In genomic region chr10:89551657-89552056, GRCm38 (mm10) we compare ENCODE assay signal across 24 mouse cellular contexts. TPM values are rescaled to one million over a fixed set of nuclear protein-coding genes. Genes with fewer than 3 reads are reported as not detected.
DNase-seq lines count a peak whose midpoint lies in the region; ATAC-seq and TF ChIP-seq lines count a peak whose summit lies in the region.
"Had no signal": no experiment of that assay in that cellular context is flagged by ENCODE, and none has a peak within 500 bp of the region (broad histone marks: within the 10 kb centered on the region; RNA-seq: fewer than 3 reads in every experiment).

No protein-coding gene starts in this region.

- no peak overlapping the region for H3K9ac ChIP-seq in forebrain, embryonic 14.5 days (ENCODE audit: low read length)
- no peak overlapping the region for H3K9ac ChIP-seq in forebrain, embryonic 12.5 days
- H3K9ac ChIP-seq: hindbrain, embryonic 15.5 days; limb, embryonic 12.5 days; liver, embryonic 12.5 days; midbrain, embryonic 15.5 days; neural tube, embryonic 15.5 days had no signal

- DNase-seq in forebrain, embryonic 14.5 days (ENCODE audit: low spot score) = peak; percentile 38
- peak; percentile 12 to 42 for DNase-seq in left cerebral cortex, postnatal 14 days (ENCODE audit: low spot score in 2 of 2)
- DNase-seq in left cerebral cortex, adult 8-10 months (ENCODE audit: low spot score in 2 of 2) = no peak
- peak; percentile 30 for DNase-seq in brain, embryonic 14.5 days (ENCODE audit: low read depth)
- DNase-seq in skeletal muscle tissue, adult 2 months (ENCODE audit: low read depth, low spot score) = peak; percentile 13
- DNase-seq in yolk sac, embryonic 10.5 days (ENCODE audit: low spot score) = no peak
- DNase-seq: cerebellum, adult 18-20 months; cerebellum, postnatal 25 days; embryo, embryonic 11 days; heart, postnatal 4 days; kidney, adult 18-20 months; kidney, postnatal 10 days; lung, adult 2 months; thymus, postnatal 14 days had no signal

- ATAC-seq in forebrain, embryonic 14.5 days = no peak
- no peak for ATAC-seq in forebrain, embryonic 12.5 days (ENCODE audit: low FRiP score)
- ATAC-seq: activated CD4-positive, CD25-positive, alpha-beta regulatory T cell, adult 4 months; liver, embryonic 12.5 days; midbrain, embryonic 15.5 days had no signal

- H3K27me3 ChIP-seq in forebrain, embryonic 14.5 days (replicated peaks; ENCODE audit: control insufficient read depth, insufficient read depth, low read length) = no peaks in the 10 kb centered on the region
- H3K27me3 ChIP-seq in forebrain, embryonic 12.5 days = no peaks in the 10 kb centered on the region
- H3K27me3 ChIP-seq: hindbrain, embryonic 15.5 days; limb, embryonic 12.5 days; liver, embryonic 12.5 days; megakaryocyte, embryonic 14.5 days; midbrain, embryonic 15.5 days; neural tube, embryonic 15.5 days had no signal

- no peak overlapping the region for H3K4me2 ChIP-seq in forebrain, embryonic 14.5 days (ENCODE audit: low read length)
- H3K4me2 ChIP-seq in forebrain, embryonic 12.5 days = no peak overlapping the region
- H3K4me2 ChIP-seq: hindbrain, embryonic 15.5 days; limb, embryonic 12.5 days; liver, embryonic 12.5 days; midbrain, embryonic 15.5 days; neural tube, embryonic 15.5 days had no signal

- H3K27ac ChIP-seq in forebrain, embryonic 14.5 days (ENCODE audit: low read depth, low read length) = no peak overlapping the region
- H3K27ac ChIP-seq in forebrain, embryonic 12.5 days = no peak overlapping the region
- H3K27ac ChIP-seq: hindbrain, embryonic 15.5 days; layer of hippocampus, adult 2 months; limb, embryonic 12.5 days; liver, embryonic 12.5 days; midbrain, embryonic 15.5 days; neural tube, embryonic 15.5 days had no signal

- H3K36me3 ChIP-seq in forebrain, embryonic 14.5 days (ENCODE audit: control insufficient read depth, insufficient read depth, low read length) = no peaks in the 10 kb centered on the region
- H3K36me3 ChIP-seq in forebrain, embryonic 12.5 days (replicated peaks) = no peaks in the 10 kb centered on the region
- H3K36me3 ChIP-seq: hindbrain, embryonic 15.5 days; limb, embryonic 12.5 days; liver, embryonic 12.5 days; midbrain, embryonic 15.5 days; neural tube, embryonic 15.5 days had no signal

- 77% methylated on average over 4 of the region's 4 CpGs for WGBS in forebrain, embryonic 14.5 days
- 93% methylated on average over 4 of the region's 4 CpGs for WGBS in forebrain, embryonic 12.5 days

- TF ChIP-seq CTCF in brain, embryonic 14.5 days (IDR thresholded peaks at IDR 0.05; ENCODE audit: borderline replicate concordance, extremely low read depth, insufficient read depth, insufficient read length) = no peak

- no peaks in the 10 kb centered on the region for H3K4me1 ChIP-seq in forebrain, embryonic 14.5 days (ENCODE audit: control insufficient read depth, insufficient read depth, low read length)
- H3K4me1 ChIP-seq in forebrain, embryonic 12.5 days = no peaks in the 10 kb centered on the region
- H3K4me1 ChIP-seq: hindbrain, embryonic 15.5 days; limb, embryonic 12.5 days; liver, embryonic 12.5 days; midbrain, embryonic 15.5 days had no signal

- no peak for TF ChIP-seq POLR2A in brain, embryonic 14.5 days (IDR thresholded peaks at IDR 0.05; ENCODE audit: borderline replicate concordance, extremely low read depth, insufficient read depth, insufficient read length, poor library complexity, severe bottlenecking)

- H3K4me3 ChIP-seq in forebrain, embryonic 14.5 days (ENCODE audit: low read depth, low read length) = no peak overlapping the region
- H3K4me3 ChIP-seq in forebrain, embryonic 12.5 days (replicated peaks) = no peak overlapping the region
- H3K4me3 ChIP-seq: hindbrain, embryonic 15.5 days; layer of hippocampus, adult 2 months; limb, embryonic 12.5 days; liver, embryonic 12.5 days; megakaryocyte, embryonic 14.5 days; midbrain, embryonic 15.5 days; neural tube, embryonic 15.5 days had no signal

- intact Hi-C loops in left cerebral cortex, postnatal 14 days (cut with DNase I) = no loop called here

- no peaks in the 10 kb centered on the region for H3K9me3 ChIP-seq in forebrain, embryonic 14.5 days (replicated peaks; ENCODE audit: control insufficient read depth, low read length)
- no peaks in the 10 kb centered on the region for H3K9me3 ChIP-seq in forebrain, embryonic 12.5 days
- H3K9me3 ChIP-seq: hindbrain, embryonic 15.5 days; limb, embryonic 12.5 days; liver, embryonic 12.5 days; megakaryocyte, embryonic 14.5 days; midbrain, embryonic 15.5 days; neural tube, embryonic 15.5 days had no signal

RNA-seq across cellular contexts. Expression of gene Nr1h4, which starts 18.3 kb away (rescaled TPM):
- polyA plus RNA-seq in forebrain, embryonic 14.5 days (2014; fragmentation: Nextera tagmentation; extraction: Ambion mirVana) = 0.14 and 0.17 TPM in 2 replicates
- polyA plus RNA-seq in forebrain, embryonic 12.5 days (2016; fragmentation: Nextera tagmentation; extraction: Ambion mirVana) = not detected in 2 replicates
- total RNA-seq in left cerebral cortex, postnatal 14 days (2021) = under 1 TPM in 1 of 2 experiments, not detected in 1; 0.35 TPM
- total RNA-seq in left cerebral cortex, adult 8-10 months (2022) = under 1 TPM in 3 of 4 experiments, not detected in 1; 0.16 to 0.30 (median 0.26) TPM
- 0.04 and 0.07 TPM in 2 replicates for polyA plus RNA-seq in brain, embryonic 14.5 days (2012; rRNA removed)
- total RNA-seq: granulocyte monocyte progenitor cell, adult 5-6 weeks had no signal
- polyA plus RNA-seq: activated CD4-positive, CD25-positive, alpha-beta regulatory T cell, adult 4 months; hindbrain, embryonic 15.5 days; limb, embryonic 12.5 days; neural tube, embryonic 15.5 days had no signal

Comparison
In these comparisons a context has a peak if more than half of its experiments do, and no peak if none do; other contexts are left out.
1. DNase-seq: peak in forebrain, embryonic 14.5 days (single experiment), left cerebral cortex, postnatal 14 days (2 of 2), brain, embryonic 14.5 days (single experiment) and skeletal muscle tissue, adult 2 months (single experiment); none in left cerebral cortex, adult 8-10 months (0 of 2) and yolk sac, embryonic 10.5 days (single experiment).